ENCODE assay signal across 12 mouse cellular contexts in the genomic region with DNA sequence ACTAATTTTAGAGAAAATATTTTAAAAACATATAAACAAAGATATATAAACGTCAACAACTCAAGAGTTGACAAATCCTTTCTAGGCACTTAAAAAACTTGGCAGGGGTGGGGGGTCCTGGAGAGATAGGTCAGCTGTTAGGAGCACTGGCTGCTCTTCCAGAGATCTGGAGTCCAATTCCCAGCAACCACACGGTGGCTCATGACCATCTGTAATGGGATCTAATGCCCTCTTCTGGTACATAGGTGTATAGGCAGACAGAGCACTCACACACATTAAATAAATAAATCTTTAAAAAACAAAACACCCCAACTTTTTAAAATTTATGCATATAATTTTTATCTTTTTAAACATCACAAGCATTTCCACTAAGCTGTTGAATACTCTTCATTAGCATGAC. TPM values are rescaled to one million over a fixed set of nuclear protein-coding genes. Genes with fewer than 3 reads are reported as not detected.
DNase-seq lines count a peak whose midpoint lies in the region; ATAC-seq and TF ChIP-seq lines count a peak whose summit lies in the region.
"Had no signal": no experiment of that assay in that cellular context is flagged by ENCODE, and none has a peak within 500 bp of the region (broad histone marks: within the 10 kb centered on the region; RNA-seq: fewer than 3 reads in every experiment).

No protein-coding gene starts in this region.

- H3K4me2 ChIP-seq in lung, embryonic 14.5 days, result no peak overlapping the region
- H3K4me2 ChIP-seq: midbrain, embryonic 13.5 days had no signal

- no peak overlapping the region for H3K27ac ChIP-seq in heart, adult 2 months
- H3K27ac ChIP-seq in lung, embryonic 14.5 days (ENCODE audit: low read depth), result no peak overlapping the region
- no peak overlapping the region for H3K27ac ChIP-seq in small intestine, adult 2 months (ENCODE audit: insufficient read depth, low read depth, low read length)
- H3K27ac ChIP-seq: forebrain, embryonic 10.5 days; midbrain, embryonic 13.5 days had no signal

- no peak overlapping the region for H3K4me3 ChIP-seq in heart, adult 2 months
- H3K4me3 ChIP-seq in lung, embryonic 14.5 days (ENCODE audit: low read depth, low read length), result no peak overlapping the region
- no peak overlapping the region for H3K4me3 ChIP-seq in small intestine, adult 2 months (ENCODE audit: low read depth, low read length)
- H3K4me3 ChIP-seq: forebrain, embryonic 10.5 days; midbrain, embryonic 13.5 days had no signal

- no peak for ATAC-seq in lung, embryonic 14.5 days (ENCODE audit: insufficient read depth)
- ATAC-seq: midbrain, embryonic 13.5 days had no signal

- H3K4me1 ChIP-seq in heart, adult 2 months (ENCODE audit: control insufficient read depth, insufficient read depth, low read length), result peaks cover 6% of the 10 kb centered on the region
- peaks cover 2% of the 10 kb centered on the region; the same call in 1 of the 2 replicates for H3K4me1 ChIP-seq in lung, embryonic 14.5 days (ENCODE audit: insufficient read depth)
- peaks cover 6% of the 10 kb centered on the region; the same call in 1 of the 2 replicates for H3K4me1 ChIP-seq in small intestine, adult 2 months (ENCODE audit: control insufficient read depth, insufficient read depth, insufficient read length, low read length)

- H3K27me3 ChIP-seq in heart, adult 2 months (ENCODE audit: control insufficient read depth, insufficient read depth, low read length), result no peaks in the 10 kb centered on the region
- no peaks in the 10 kb centered on the region for H3K27me3 ChIP-seq in lung, embryonic 14.5 days (ENCODE audit: insufficient read depth, low read length)
- no peaks in the 10 kb centered on the region for H3K27me3 ChIP-seq in small intestine, adult 2 months (ENCODE audit: control insufficient read depth, insufficient read depth, low read length)
- H3K27me3 ChIP-seq: midbrain, embryonic 13.5 days had no signal

- H3K79me2 ChIP-seq in heart, adult 2 months (replicated peaks; ENCODE audit: control insufficient read depth, insufficient read depth, low read length), result no peaks in the 10 kb centered on the region

- no peaks in the 10 kb centered on the region for H3K9me3 ChIP-seq in lung, embryonic 14.5 days (ENCODE audit: low read depth, low read length)
- H3K9me3 ChIP-seq: forebrain, embryonic 10.5 days; midbrain, embryonic 13.5 days had no signal

- TF ChIP-seq CTCF in heart, adult 2 months (IDR thresholded peaks at IDR 0.05), result peak; percentile 79
- TF ChIP-seq CTCF in lung, embryonic 14.5 days (IDR thresholded peaks at IDR 0.05; ENCODE audit: low read depth), result peak; percentile 70
- TF ChIP-seq CTCF in small intestine, adult 2 months (IDR thresholded peaks at IDR 0.05; ENCODE audit: extremely low read depth, insufficient read length, insufficient replicate concordance, low read depth, low read length), result peak; percentile 56; the same call in 1 of the 2 replicates

- TF ChIP-seq EP300 in heart, adult 2 months (IDR thresholded peaks at IDR 0.05; ENCODE audit: insufficient read depth, low read depth, low read length), result no peak

- intact Hi-C loops in heart, adult 2 months (cut with DNase I), result loop anchor here (2.0 kb wide), 1 partner anchor 217 kb away; no protein-coding TSS in a partner anchor
- intact Hi-C loops in left cerebral cortex, postnatal 14 days (cut with DNase I), result loop anchor here (10.0 kb wide), 1 partner anchor 213 kb away; a partner anchor contains a TSS

- H3K9ac ChIP-seq in heart, adult 2 months (ENCODE audit: low read depth, low read length), result no peak overlapping the region
- H3K9ac ChIP-seq in lung, embryonic 14.5 days, result no peak overlapping the region
- H3K9ac ChIP-seq: midbrain, embryonic 13.5 days had no signal

- WGBS in heart, adult 2 months, result 24% methylated on average over 2 of the region's 2 CpGs
- WGBS in lung, embryonic 14.5 days, result 9% methylated on average over 2 of the region's 2 CpGs
- WGBS in small intestine, adult 2 months, result 22% methylated on average over 2 of the region's 2 CpGs

- no peak for DNase-seq in heart, adult 2 months
- no peak for DNase-seq in heart, adult 8-10 months (ENCODE audit: low spot score)
- DNase-seq in lung, embryonic 14.5 days, result peak; percentile 70
- DNase-seq in lung, postnatal 25 days (ENCODE audit: low spot score), result no peak
- peak; percentile 57 for DNase-seq in ZHBTc4 (ENCODE audit: low read depth, low spot score)
- DNase-seq in ovary, postnatal 14 days (ENCODE audit: low spot score), result no peak
- DNase-seq in left cerebral cortex, postnatal 14 days (ENCODE audit: low spot score in 2 of 2), result no peak
- DNase-seq: cerebellum, adult 18-20 months; thymus, adult 2 months had no signal

- no peaks in the 10 kb centered on the region; the same call in none of the 2 replicates for H3K36me3 ChIP-seq in heart, adult 2 months (ENCODE audit: control insufficient read depth, insufficient read depth, low read length)
- H3K36me3 ChIP-seq in lung, embryonic 14.5 days (ENCODE audit: insufficient read depth), result no peaks in the 10 kb centered on the region
- no peaks in the 10 kb centered on the region for H3K36me3 ChIP-seq in small intestine, adult 2 months (ENCODE audit: control insufficient read depth, insufficient read depth, low read length)
- H3K36me3 ChIP-seq: forebrain, embryonic 10.5 days; midbrain, embryonic 13.5 days had no signal

- no peak for TF ChIP-seq POLR2A in heart, adult 2 months (IDR thresholded peaks at IDR 0.05; ENCODE audit: insufficient read depth, low read depth, low read length)
- TF ChIP-seq POLR2A in small intestine, adult 2 months (IDR thresholded peaks at IDR 0.05; ENCODE audit: low read depth, low read length), result no peak

RNA-seq across cellular contexts. Expression of a gene that starts 5.4 kb away (rescaled TPM):
- 10 to 100 TPM; 71.5 to 80.7 TPM for total RNA-seq in heart, adult 2 months (2021)
- polyA plus RNA-seq in heart, adult 2 months (2012; rRNA removed), result 18.0 and 41.5 TPM in 2 replicates
- total RNA-seq in heart, adult 8-10 months (2022), result 10 to 100 TPM; 70.7 to 89.1 (median 82.6) TPM
- 81.3 and 81.9 TPM in 2 replicates for polyA plus RNA-seq in lung, embryonic 14.5 days (2014; fragmentation: Nextera tagmentation; extraction: Ambion mirVana)
- polyA plus RNA-seq in small intestine, adult 2 months (2012; rRNA removed), result 2.1 and 3.3 TPM in 2 replicates
- 10 to 100 TPM; 60.5 to 61.1 TPM for total RNA-seq in left cerebral cortex, postnatal 14 days (2021)

RNA-seq across cellular contexts. Expression of a gene that starts 40.9 kb away (rescaled TPM):
- total RNA-seq in heart, adult 2 months (2021), result 10 to 100 TPM; 24.0 to 25.6 TPM
- polyA plus RNA-seq in heart, adult 2 months (2012; rRNA removed), result 19.6 and 27.7 TPM in 2 replicates
- 10 to 100 TPM; 22.9 to 29.1 (median 25.2) TPM for total RNA-seq in heart, adult 8-10 months (2022)
- 45.5 and 47.4 TPM in 2 replicates for polyA plus RNA-seq in lung, embryonic 14.5 days (2014; fragmentation: Nextera tagmentation; extraction: Ambion mirVana)
- 5.8 and 15.0 TPM in 2 replicates for polyA plus RNA-seq in small intestine, adult 2 months (2012; rRNA removed)
- 10 to 100 TPM; 55.0 to 61.1 TPM for total RNA-seq in left cerebral cortex, postnatal 14 days (2021)

Comparison
In these comparisons a context has a peak if more than half of its experiments do, and no peak if none do; other contexts are left out.
1. DNase-seq: peak in lung, embryonic 14.5 days (single experiment) and ZHBTc4 (single experiment); none in heart, adult 2 months (0 of 2), heart, adult 8-10 months (single experiment), lung, postnatal 25 days (single experiment), ovary, postnatal 14 days (single experiment) and left cerebral cortex, postnatal 14 days (0 of 2).
2. Peak in every context shown above with its lines, with median percentiles within 50 percentile points of each other: CTCF ChIP-seq.